ENCODE assay signal across 25 mouse cellular contexts in the genomic region with DNA sequence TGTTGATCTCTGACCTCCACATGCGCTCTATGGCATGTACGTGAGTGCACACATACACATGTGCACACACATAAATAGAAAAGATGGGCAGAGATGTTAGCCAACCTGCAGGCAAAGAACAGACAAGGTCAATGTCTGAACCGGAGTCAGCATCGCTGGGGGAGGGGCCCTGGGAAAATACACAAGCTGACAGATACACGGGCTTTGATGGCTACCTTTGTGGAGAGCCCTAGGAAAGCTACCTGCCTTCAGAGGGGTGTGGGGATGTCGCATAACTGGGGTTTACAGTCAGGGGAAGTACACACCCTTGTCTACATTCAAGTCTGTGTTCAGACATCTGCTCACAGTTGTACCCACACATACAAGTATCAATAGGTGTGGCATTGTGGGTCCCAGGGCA. TPM values are rescaled to one million over a fixed set of nuclear protein-coding genes. Genes with fewer than 3 reads are reported as not detected.
DNase-seq lines count a peak whose midpoint lies in the region; ATAC-seq and TF ChIP-seq lines count a peak whose summit lies in the region.
"Had no signal": no experiment of that assay in that cellular context is flagged by ENCODE, and none has a peak within 500 bp of the region (broad histone marks: within the 10 kb centered on the region; RNA-seq: fewer than 3 reads in every experiment).

No protein-coding gene starts in this region.

- peaks cover 40% of the 10 kb centered on the region for H3K4me1 ChIP-seq in spleen, adult 2 months (ENCODE audit: control insufficient read depth, insufficient read depth, insufficient read length)
- H3K4me1 ChIP-seq in stomach, postnatal 0 days (replicated peaks; ENCODE audit: control insufficient read depth, insufficient read depth): 0 out of 2 replicates have a peak, but pooled peaks cover 6% of the 10 kb centered on the region

- H3K4me2 ChIP-seq in stomach, postnatal 0 days (replicated peaks; ENCODE audit: low read depth): no peak overlapping the region
- H3K4me2 ChIP-seq: embryonic facial prominence, embryonic 12.5 days; embryonic facial prominence, embryonic 15.5 days; heart, embryonic 13.5 days; hindbrain, embryonic 14.5 days had no signal

- WGBS in spleen, adult 2 months: 84% methylated on average over 6 of the region's 6 CpGs
- WGBS in stomach, postnatal 0 days: 85% methylated on average over 6 of the region's 6 CpGs

- DNase-seq in heart, adult 11 months: peak; percentile 88
- DNase-seq in heart, adult 8-10 months (ENCODE audit: low spot score): no peak
- DNase-seq in spleen, adult 2 months (ENCODE audit: low read depth in 1 of 2, low spot score in 2 of 2): no peak
- DNase-seq in spleen, adult 18-20 months: no peak
- DNase-seq in CD4-positive, CD25-positive, alpha-beta regulatory T cell, adult 2 months (ENCODE audit: low read depth, low spot score): peak; percentile 36
- DNase-seq in naive thymus-derived CD4-positive, alpha-beta T cell, adult 2 months (ENCODE audit: low read depth): peak; percentile 53
- no peak for DNase-seq in stomach, postnatal 0 days (ENCODE audit: low spot score)
- DNase-seq: adrenal gland, adult 2 months; adrenal gland, postnatal 14 days; cerebellum, adult 11 months; cerebellum, adult 2 months; cerebellum, adult 9-11 months; cerebellum, postnatal 25 days; forebrain, postnatal 0 days; gastrocnemius, adult 2 months; gastrocnemius, postnatal 14 days; heart, adult 18-20 months; heart, postnatal 14 days; heart, postnatal 4 days had no signal

- no peaks in the 10 kb centered on the region for H3K27me3 ChIP-seq in spleen, adult 2 months (ENCODE audit: control insufficient read depth, insufficient read depth, low read length)
- no peaks in the 10 kb centered on the region for H3K27me3 ChIP-seq in stomach, postnatal 0 days (ENCODE audit: control insufficient read depth, insufficient read depth, low read length)
- H3K27me3 ChIP-seq: embryonic facial prominence, embryonic 12.5 days; embryonic facial prominence, embryonic 15.5 days; heart, embryonic 13.5 days had no signal

- no peaks in the 10 kb centered on the region for H3K9me3 ChIP-seq in stomach, postnatal 0 days (ENCODE audit: control insufficient read depth, low read length)
- H3K9me3 ChIP-seq: embryonic facial prominence, embryonic 12.5 days; embryonic facial prominence, embryonic 15.5 days; heart, embryonic 10.5 days; heart, embryonic 13.5 days had no signal

- TF ChIP-seq CTCF in spleen, adult 2 months (IDR thresholded peaks at IDR 0.05; ENCODE audit: extremely low read depth, insufficient read depth, insufficient read length, insufficient replicate concordance): no peak
- TF ChIP-seq CTCF in stomach, postnatal 0 days (IDR thresholded peaks at IDR 0.05; ENCODE audit: low read depth): no peak

- H3K27ac ChIP-seq in spleen, adult 2 months (ENCODE audit: insufficient read depth, low read length): peak overlapping the region; percentile 93
- no peak overlapping the region for H3K27ac ChIP-seq in stomach, postnatal 0 days (replicated peaks)
- H3K27ac ChIP-seq: embryonic facial prominence, embryonic 15.5 days; heart, embryonic 10.5 days; heart, embryonic 13.5 days; hindbrain, embryonic 14.5 days had no signal

- no peak overlapping the region for H3K9ac ChIP-seq in stomach, postnatal 0 days (ENCODE audit: low read length)
- H3K9ac ChIP-seq: embryonic facial prominence, embryonic 12.5 days; embryonic facial prominence, embryonic 15.5 days; forebrain, postnatal 0 days; heart, embryonic 13.5 days; hindbrain, embryonic 14.5 days had no signal

- peaks cover 12% of the 10 kb centered on the region for H3K36me3 ChIP-seq in spleen, adult 2 months (ENCODE audit: control insufficient read depth, insufficient read depth, low read length)
- peaks cover 16% of the 10 kb centered on the region for H3K36me3 ChIP-seq in stomach, postnatal 0 days (ENCODE audit: control insufficient read depth, insufficient read depth, low read length)

- no peak for TF ChIP-seq EP300 in stomach, postnatal 0 days (optimal IDR thresholded peaks at IDR 0.05)

- H3K4me3 ChIP-seq in spleen, adult 2 months (ENCODE audit: extremely low read depth, insufficient read depth, insufficient read length): no peak overlapping the region
- H3K4me3 ChIP-seq in stomach, postnatal 0 days (ENCODE audit: low read depth, low read length): no peak overlapping the region
- H3K4me3 ChIP-seq: embryonic facial prominence, embryonic 12.5 days; embryonic facial prominence, embryonic 15.5 days; gastrocnemius, adult 2 months; heart, embryonic 10.5 days; heart, embryonic 13.5 days had no signal

- TF ChIP-seq POLR2A in spleen, adult 2 months (IDR thresholded peaks at IDR 0.05; ENCODE audit: low read depth, low read length): no peak

- no peak for ATAC-seq in stomach, postnatal 0 days (ENCODE audit: low FRiP score, low TSS enrichment)
- ATAC-seq: forebrain, embryonic 14.5 days; forebrain, postnatal 0 days had no signal

RNA-seq across cellular contexts. Expression of gene Ttyh3, which starts 10.3 kb away (rescaled TPM):
- total RNA-seq in heart, adult 8-10 months (2022): 10 to 100 TPM in 2 of 4 experiments, 1 to 10 TPM in 2; 8.8 to 11.5 (median 9.9) TPM
- 95.1 and 118 TPM in 2 replicates for polyA plus RNA-seq in spleen, adult 2 months (2012; rRNA removed)
- polyA plus RNA-seq in stomach, postnatal 0 days (2015; fragmentation: Nextera tagmentation; extraction: Ambion mirVana): 8.5 and 9.6 TPM in 2 replicates

RNA-seq across cellular contexts. Expression of gene Lfng, which starts 31.4 kb away (rescaled TPM):
- total RNA-seq in heart, adult 8-10 months (2022): 1 to 10 TPM; 6.0 to 8.3 (median 6.9) TPM
- polyA plus RNA-seq in spleen, adult 2 months (2012; rRNA removed): 165 and 240 TPM in 2 replicates
- polyA plus RNA-seq in stomach, postnatal 0 days (2015; fragmentation: Nextera tagmentation; extraction: Ambion mirVana): 11.1 and 11.4 TPM in 2 replicates

Comparison
In these comparisons a context has a peak if more than half of its experiments do, and no peak if none do; other contexts are left out.
1. DNase-seq: peak in heart, adult 11 months (single experiment), CD4-positive, CD25-positive, alpha-beta regulatory T cell, adult 2 months (single experiment) and naive thymus-derived CD4-positive, alpha-beta T cell, adult 2 months (single experiment); none in heart, adult 8-10 months (single experiment), spleen, adult 2 months (0 of 2), spleen, adult 18-20 months (0 of 2) and stomach, postnatal 0 days (single experiment).
2. RNA of gene Lfng, which starts 31.4 kb away (polyA plus RNA-seq): 165 to 240 TPM in spleen, adult 2 months; 11.1 to 11.4 TPM in stomach, postnatal 0 days; every median in the first group is over 10 times any median in the second.